Mouse (Mus musculus) c-Kit-positive CD71-positive TER-119-negative erythroid progenitor cells, embryonic 14.5 days (primary cell): ENCODE results near the gene Sbno2.
A peak's percentile ranks its signal among the peaks of the same experiment; 100 is the strongest.

Experiments
- DNase-seq: peaks from one replicate; pipeline ENCODE4 v3.0.0-alpha.2; 2013; ENCODE audit warnings: low read depth

The Sbno2 gene

DNA sequence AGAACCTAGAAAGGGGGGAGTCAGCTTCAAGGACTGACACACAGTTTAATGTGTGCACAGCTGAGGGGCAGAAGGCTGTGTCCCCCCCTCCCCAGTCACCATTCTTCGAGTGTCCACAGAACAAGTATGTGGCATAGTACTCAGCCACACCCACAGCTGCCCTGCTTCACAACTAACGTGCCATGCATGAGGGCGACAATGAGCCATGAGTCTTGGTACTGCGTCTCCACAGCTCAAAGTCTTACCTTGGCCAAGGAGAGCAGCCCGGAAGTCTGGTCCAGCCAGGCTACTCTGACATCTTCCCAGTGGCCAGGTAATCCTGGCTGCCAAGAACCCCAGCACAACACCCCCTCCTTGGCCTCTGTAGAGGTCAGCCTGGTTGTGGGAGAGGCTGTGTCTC, 12.7 kb downstream of the Sbno2 start:
- DNase-seq: no peak

DNA sequence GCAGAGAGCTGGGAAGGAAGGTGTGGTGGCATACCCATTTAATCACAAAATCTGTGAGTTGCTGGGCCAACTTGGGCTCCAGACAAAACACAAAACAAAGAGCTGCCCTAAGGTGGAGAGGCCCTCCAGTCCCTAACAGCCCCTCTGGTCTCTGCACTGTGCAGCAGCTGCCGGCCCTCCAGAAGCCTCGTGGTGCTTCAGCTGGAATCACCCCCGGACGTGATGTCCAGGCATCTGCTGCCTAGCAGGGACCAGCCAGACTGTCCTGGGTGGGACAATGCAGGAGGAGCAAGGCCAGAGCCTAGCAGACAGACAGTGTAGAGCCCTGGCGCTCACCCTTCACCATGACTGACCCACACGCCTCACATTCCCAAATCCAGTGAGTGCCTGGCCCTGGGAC, 13.8 kb downstream of the Sbno2 start:
- DNase-seq: no peak

DNA sequence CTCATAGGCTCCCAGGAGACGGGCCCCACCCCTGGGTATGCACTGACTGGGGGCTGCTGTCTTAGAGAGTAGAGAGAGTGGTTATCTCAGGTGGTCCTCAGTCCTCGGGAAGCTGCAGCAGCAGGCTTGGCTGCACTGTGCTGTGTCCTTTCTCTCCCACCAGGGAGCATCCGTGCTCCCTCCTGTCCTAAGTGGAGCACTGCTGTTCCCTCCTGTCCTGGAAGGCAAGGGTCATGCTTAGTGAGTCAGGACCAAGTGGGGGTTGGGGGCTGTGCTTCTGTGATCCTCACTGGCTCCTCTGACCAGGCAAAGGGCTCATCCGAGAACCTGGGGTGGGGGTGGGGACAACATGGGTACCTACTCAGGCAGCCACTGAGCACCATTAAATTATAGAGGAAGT, 16.2 kb downstream of the Sbno2 start:
- DNase-seq: no peak

DNA sequence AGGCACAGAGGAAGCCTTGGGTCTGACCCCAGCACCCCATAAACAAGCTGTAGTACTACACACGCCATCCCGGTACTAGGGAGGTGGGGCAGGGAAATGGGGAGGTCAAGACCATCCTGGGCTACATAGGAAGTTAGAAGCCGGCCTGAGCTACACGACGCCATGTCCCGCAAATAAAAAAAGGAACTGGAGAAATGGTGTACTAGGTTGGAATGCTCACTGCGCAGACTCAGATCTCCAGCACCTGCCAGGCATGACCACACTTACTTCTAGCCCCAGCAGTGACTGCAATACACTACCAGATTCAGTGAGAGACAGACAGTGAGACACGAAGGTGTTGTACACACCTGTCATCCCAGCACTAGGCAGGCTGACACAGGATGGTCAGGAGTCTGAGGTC, 17.9 kb downstream of the Sbno2 start:
- DNase-seq: no peak

DNA sequence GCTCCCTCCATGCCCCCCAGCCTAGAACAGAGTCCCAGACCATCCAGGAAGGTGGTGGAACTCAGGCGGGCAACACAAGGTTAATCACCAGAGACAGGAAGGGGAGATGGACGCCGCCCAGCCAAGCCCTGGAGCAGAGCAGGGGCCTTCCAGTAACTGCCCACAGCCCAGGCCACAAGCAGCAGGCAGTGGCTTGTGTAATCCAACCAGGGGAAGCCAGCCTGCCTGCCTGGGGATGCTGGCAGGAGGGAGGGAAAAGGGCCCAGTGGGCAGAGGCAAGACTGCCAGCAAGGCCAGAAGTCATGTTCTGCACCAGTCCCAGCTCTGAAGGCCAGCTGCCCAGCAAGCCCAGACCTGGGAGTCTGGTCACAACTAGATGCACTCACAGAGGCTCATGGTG, 18.5 kb downstream of the Sbno2 start:
- no peak for DNase-seq

DNA sequence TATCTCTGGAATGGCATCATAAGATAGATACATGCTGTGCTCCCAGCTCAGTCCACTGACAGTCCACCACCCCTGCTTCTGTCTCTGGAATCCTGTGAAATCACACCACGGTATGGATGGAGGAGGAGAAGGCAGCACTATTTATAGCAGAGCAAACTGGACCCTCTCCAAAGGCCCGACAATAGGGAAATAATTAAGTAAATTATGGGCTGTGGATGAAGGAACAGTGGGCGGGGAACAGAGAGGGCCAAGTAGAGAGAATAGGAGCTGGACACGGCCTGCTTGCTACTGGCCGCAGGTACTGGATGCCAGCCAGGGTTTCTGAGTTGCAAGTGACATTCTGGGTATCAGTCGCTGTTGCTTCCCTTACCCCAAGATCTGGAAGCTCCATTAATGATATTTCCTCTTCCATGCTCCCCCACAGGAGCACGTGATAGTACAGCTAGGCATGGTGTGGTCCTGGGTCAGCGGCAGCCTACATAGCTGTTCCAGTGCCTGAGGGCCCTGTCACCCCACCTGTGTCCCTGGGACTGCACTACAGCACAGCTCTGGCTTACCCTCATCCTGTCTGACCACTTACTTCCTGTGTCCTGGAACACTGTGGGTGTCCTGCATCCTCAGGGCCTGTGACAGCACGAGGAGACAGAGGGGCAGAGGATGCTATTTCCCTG, 20.4 kb downstream of the Sbno2 start:
- no peak for DNase-seq

DNA sequence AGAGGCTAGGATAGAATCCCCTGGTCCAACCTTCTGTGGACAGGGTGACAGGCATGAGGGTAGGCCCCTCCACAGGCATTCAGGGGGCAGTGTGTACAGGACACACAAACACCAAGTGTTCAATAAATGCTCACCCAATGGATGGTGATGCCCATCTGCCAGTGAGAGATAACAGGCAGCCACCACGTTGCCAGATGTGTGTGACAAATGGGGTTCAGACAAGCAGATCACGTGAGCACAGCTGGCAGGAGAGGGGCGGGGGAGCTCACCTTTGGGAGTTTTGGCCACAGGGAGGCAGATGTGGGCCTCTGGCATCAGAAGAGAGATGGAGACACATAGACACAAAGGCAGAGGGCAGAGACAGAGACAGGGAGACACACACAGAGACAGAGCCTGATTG, 24.3 kb downstream of the Sbno2 start:
- peak; percentile 85 for DNase-seq

DNA sequence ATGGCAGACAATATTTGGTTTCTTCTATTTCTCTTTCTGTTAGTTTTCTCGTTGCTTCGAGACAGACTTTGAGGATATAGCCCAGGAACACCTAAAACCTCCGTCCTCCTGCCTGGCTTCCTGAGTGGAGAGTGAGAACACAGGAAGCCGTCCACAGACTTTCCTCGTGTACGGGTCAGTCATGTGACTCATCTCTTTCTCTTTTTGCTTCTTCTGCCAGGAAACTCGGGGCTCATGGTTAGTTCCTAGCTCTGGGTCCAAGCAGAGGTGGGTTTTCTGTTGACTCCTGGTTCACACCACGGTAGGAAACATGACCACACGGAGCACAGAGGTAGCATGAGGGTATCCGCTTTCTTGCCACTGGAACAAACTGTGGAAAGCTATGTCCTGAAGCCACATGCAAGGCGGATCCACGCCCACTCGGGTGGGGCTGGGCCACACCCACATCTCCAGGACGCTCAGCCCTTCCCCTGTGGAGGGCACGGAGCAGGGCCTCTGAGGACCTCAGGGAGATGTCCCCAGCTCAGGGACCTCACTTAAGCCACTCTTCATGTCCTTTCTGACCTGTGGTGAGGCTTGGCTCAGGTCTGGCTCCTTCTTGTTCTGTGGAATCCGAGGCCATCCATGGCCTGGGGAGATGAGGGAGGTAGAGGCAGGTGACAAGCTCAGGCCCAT, 24.8 kb downstream of the Sbno2 start:
- peak; percentile 49 for DNase-seq

DNA sequence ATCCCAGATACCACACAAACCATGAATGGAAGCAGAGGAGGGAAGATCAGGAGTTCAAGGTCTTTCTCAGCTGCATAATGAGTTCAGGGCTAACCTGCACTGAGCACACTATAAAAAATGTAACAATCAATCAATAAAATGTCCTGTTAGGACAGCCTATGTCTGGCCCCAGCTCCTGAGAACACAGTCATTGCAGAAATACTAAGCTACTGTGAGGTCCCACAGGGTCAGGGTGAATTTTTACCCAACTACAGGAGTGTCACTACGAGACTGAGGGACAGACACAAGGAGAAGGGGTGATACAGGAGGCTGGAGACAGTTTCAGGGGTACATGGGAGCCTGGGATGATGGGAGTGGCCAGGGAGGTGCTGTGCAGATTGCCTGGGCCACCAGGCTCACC, 27.0 kb downstream of the Sbno2 start:
- no peak for DNase-seq

DNA sequence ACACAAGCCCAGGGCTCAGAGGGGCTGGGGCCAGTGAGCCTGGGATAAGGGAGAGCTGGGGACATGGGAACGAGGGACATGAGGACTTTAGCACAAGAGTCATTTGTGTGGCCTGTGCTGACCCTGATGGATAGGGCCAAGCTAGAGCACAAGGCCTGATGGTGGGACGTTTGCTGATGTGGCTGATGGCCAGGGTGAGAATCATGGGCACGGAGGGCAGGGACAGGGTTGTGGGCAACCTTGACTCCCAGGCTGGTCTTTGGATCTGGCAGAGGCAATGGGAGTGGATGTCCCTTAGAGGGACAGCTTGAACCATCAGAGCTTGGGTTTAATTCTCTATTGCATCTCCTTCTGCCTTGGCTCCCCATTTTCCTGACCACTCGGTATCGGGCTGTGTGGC, 28.1 kb downstream of the Sbno2 start:
- DNase-seq: no peak

DNA sequence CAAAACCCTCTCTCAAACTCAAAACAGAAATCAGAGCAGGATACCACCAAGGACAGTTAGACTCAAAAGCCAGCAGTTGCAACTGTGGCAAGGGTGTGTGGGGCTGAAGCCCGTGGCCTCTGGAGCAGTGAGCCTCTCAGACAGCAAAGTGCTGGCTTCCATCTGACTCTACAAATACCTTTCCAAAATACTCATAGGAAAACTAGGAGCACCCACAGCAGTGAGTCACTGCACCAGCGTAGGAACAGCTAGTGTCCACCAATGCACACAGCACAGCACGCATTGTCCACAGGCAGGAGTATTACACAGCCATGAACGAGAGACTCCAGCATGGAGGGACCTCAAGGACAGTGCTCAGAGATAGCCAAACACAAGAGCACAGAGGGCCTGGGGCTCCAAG, 29.0 kb downstream of the Sbno2 start:
- no peak for DNase-seq

DNA sequence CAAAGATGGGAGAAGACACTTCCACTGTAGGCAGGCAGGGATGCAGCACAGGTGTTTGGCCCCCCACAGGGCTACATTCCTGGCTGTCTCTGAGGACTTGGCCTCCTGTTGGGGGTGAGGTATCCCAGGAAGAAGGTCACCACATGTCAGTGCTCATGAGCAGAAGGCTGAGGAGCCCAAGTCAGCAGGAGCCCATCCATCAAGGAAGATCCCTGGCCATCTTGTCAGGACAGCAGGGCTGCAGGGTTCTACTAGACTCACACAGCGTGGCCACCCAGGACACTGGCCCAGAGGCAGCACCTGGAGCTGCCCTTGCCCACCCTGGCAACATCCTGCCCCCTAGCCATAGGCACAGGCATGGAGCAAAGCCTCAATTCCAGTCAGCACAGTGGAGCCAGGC, 29.4 kb downstream of the Sbno2 start:
- DNase-seq: no peak

DNA sequence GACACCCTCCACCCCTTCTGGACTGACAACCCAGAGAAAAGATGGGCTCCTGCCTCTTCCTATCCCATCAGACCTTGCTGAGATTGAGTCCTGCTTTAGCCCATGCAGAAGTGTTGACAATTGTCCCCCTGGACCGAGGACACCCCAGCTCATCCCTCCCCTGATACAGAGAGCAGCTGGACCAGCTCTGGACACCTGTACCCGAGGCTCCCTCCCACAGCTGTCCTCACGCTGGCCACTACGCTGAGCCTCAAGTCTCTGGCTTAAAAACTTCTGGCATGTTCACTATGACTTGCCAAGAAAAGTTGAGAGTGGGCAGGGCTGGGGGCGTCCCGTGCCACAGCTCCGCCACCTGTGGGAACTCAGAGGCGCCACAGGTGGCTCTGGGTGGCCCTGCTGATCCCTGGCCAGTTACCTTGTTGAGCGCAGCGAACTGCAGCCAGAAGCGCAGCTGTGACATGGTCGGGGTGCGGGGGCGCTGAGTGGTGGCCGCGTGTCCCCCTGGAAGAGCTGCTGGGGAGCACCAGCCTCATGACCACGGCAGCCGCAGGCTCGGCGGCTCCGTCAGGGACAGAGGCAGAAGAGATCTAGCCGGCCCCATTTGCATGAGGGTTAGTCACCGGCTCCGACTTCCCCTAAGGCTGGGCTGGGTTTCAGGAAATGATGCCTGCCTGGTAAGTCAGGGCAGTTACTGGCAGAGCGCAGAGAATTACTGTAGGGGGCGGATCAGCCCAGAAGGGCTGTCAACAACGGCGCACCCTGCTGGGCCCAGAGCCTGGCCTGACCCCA, 30.4 kb downstream of the Sbno2 start:
- peak; percentile 41 for DNase-seq

DNA sequence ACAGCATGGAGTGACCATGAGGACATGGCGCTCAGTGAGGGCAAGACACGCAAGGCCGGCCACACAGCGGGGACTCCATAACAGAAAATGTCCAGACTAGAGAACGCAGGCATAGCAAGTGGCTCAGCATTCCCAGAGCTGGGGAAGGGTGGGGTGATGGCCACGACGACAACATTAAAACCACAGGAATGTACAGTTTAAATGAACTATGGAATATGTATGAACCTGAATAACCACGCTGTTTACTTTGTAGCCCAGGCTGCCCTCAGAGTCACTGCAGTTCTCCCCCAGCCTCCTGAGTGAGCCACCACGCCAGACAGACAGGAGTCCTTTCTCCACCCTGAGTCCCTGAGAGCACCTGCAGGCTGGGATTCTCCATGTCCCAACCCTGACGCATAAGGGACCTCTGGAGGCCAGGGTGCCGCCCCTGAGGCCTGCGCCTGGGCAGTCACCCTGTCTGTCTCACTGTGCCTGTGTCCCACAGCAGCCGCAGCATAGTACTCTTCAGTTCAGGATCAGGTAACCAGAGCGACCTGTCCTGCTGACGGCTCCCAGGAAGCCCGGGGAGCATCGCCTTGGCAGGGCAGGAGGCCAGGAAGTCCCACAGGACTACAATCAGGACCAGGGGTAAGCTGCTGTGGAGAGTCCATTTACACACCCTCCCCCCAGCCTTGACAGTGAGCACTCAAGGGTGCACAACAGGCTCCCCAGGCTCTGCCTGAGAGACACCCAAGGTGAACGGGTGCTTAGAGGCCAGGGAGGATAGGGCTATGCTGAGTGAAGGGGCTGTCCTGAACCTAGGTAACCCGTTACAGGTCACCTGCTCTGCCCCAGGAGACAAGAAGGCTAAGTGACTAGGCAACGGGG, 32.5 kb downstream of the Sbno2 start:
- DNase-seq: no peak

DNA sequence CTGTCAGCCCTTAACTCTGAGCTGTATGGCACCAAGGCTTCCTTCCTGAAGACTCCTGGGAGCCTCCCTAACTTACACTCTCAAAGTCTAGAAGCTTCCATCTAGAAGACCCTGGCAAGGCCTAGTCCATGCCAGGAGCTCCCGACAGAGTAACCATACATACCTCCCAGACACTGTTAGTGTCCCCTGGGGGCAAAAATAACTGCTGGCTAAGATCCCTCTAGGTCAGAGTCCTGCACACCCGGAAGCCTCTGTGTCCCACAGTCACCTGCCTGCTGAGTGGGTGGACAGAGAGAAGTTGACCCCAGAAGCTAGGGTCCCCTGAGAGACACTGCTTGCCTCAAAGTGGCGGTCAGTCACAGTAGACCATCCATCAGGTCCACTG, 33.9 kb downstream of the Sbno2 start:
- DNase-seq: no peak

DNA sequence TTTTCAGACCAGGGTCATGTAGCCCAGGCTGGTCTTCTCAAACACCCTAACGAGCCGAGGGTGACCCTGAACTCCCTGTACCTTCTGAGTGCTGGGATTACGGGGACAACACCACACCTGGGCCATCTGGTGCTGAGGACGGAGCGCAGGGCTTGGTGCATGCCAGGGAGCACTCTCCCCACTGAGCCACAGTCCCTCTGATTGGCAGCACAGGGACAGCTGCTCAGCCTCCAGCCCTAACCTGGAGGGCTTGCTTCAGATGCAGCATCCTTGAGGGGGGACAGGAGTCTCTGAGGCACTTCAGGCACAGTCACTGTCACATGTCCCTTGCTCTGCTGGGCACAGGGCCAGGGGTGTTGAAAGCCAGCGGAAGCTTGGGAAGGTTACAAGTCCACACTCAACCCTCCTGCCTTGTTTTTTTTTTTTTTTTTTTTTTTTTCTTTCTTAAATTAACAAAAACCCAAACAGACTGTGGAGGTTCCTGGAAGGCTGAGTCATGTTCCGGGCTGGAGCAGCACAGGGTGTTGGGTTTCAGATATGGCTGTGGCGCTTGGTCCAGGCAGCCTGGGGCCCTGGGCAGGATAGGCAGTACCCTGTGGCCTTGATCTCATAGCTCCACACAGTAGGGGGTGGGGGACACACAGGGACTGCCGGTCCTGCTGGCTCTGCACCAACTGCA, 34.4 kb downstream of the Sbno2 start:
- DNase-seq: peak; percentile 77

DNA sequence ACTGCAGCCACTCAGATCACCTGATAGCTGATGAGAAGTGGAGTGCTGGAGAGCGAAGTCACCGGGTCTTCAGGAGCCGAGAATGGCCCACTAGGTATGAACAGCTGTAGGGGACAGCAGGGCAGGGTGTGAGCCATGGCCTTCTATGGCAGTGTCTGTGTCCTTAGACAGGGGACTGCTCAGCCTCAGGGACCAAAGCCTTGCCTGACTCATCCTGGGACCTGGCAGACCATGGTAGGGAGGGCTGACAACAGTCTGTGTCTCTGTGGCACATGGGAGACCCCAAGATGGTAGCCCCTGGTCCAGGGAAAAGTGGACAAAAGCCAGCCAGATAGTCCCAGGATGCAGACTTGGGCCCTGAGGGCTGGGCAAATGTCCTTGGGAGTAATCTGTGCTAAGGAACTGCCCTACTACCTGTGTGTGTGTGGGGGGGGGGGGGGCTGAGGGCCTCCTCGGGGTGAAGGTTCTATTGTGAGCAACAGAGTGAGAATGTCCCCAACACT, 35.4 kb downstream of the Sbno2 start:
- no peak for DNase-seq

DNA sequence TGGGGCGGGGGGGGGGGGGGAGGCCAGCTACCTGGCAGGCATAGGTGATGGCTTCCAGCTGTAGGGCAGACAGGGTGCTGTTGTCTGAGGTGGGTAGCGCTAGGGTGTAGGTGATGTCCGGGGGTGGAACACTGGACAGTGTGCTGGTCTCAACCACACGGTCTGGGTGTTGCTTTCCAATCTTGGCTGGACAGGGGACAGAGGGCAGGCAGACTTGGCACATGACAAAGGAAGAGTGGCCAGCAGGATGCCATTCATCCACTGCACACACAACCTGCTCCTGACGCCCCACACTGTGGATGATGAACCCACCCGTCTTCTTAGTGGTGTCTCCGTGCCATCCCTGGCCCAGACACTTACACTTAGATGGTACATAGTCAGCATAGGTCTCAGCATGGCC, 36.1 kb downstream of the Sbno2 start:
- no peak for DNase-seq

DNA sequence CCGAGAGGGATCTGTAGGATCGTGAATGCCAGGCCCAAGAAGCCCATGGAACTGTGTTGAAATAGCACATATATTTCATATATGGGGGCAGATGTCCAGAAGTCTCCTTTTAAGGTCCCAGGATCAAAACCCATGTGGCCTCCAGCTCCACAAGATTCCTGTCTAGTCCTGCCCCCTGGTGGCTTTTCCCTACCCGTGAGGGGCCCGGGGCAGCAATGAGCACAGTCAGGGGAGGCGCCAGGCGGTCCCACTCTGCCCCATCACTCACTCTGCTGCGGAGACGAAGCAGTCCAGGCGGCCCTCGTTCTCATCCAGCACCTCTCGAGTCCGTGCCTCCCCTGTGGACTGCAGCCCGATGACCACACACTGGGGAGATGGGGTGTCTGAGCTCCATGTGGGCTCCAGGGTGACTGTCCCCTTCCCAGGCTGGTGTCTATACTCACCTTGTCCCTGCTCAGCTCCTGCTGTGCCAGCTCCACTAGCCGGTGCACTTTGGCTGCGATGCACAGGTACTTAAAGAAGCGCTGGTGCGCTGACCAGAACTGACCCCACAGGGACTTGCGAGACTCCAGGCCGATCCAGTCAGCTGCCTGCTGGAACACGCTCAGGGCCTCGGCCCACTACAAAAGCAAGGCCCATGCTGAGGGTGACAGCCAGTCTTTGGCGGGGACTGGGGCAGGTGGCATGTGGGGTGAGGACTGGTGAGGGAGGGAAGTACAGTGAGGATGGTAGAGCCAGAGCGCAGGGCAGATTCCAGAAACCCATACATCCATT, 41.3 kb downstream of the Sbno2 start:
- DNase-seq: no peak

DNA sequence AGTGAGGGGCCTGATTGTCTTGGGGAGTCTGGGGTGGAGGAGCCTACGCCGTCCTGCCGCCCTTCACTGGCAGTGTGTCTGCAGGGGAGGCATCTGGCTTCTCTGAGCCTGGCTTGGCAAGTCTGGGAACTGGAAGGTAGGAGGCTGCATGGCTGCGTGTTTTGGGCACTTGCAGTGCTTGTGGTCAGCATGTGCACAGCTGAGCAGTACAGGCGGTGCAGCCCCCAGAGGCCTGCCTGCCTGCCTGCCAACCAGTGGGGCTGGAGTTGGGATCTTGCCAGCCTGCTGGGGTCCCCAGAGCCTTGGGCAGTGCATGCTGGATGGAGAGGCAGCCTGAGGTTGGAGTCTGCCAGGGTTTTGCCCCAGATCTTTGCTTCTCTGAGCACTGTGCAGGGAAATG, 42.3 kb downstream of the Sbno2 start:
- no peak for DNase-seq
